In the genomic region with DNA sequence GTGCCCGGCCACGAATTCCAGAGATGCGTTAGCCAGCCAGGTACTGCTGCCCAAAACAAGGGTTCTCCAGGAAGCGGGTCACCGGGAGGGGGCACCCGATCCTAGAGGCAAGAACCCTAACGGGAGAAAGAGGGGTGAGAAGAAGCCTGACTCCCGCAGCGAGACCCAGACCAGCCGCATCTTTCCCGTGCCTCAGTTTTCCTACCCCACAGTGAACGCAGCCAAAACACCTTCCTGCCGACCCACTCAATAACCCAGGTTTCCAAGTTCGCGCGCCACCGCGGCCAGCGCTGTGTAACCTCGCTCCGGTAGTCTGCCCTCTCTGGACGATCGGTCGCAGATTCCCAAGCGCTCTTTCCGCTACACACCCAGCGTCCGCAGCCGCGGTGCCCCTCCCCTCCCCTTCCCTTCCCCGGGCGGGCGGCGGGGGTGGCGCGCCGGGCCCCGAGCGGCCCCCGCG, we compare ENCODE assay signal across 7 mouse cellular contexts. TPM values are rescaled to one million over a fixed set of nuclear protein-coding genes. Genes with fewer than 3 reads are reported as not detected.
A peak's percentile ranks its signal among the peaks of the same experiment; 100 is the strongest.
DNase-seq lines count a peak whose midpoint lies in the region; ATAC-seq and TF ChIP-seq lines count a peak whose summit lies in the region.

No protein-coding gene starts in this region.

- H3K4me1 ChIP-seq in hindbrain, embryonic 16.5 days (ENCODE audit: control insufficient read depth, insufficient read depth, low read depth, low read length), result peaks cover 6% of the 10 kb centered on the region
- H3K4me1 ChIP-seq in midbrain, embryonic 11.5 days (ENCODE audit: control insufficient read depth, insufficient read depth, low read length), result peaks cover 12% of the 10 kb centered on the region
- no peaks in the 10 kb centered on the region for H3K4me1 ChIP-seq in stomach, postnatal 0 days (replicated peaks; ENCODE audit: control insufficient read depth, insufficient read depth)

- intact Hi-C loops in left cerebral cortex, postnatal 14 days (cut with DNase I), result loop anchor here (2.0 kb wide), 1 partner anchor 92 kb away; no protein-coding TSS in a partner anchor

- H3K4me2 ChIP-seq in hindbrain, embryonic 16.5 days (ENCODE audit: low read length), result peak overlapping the region; percentile 82
- peak overlapping the region; percentile 95 for H3K4me2 ChIP-seq in midbrain, embryonic 11.5 days
- peak overlapping the region; percentile 86 for H3K4me2 ChIP-seq in stomach, postnatal 0 days (replicated peaks; ENCODE audit: low read depth)

- H3K27me3 ChIP-seq in hindbrain, embryonic 16.5 days (replicated peaks; ENCODE audit: control insufficient read depth, insufficient read depth, low read length), result no peaks in the 10 kb centered on the region
- H3K27me3 ChIP-seq in midbrain, embryonic 11.5 days (ENCODE audit: control insufficient read depth, insufficient read depth, low read length), result peaks cover 29% of the 10 kb centered on the region
- no peaks in the 10 kb centered on the region; the same call in 1 of the 2 replicates for H3K27me3 ChIP-seq in stomach, postnatal 0 days (ENCODE audit: control insufficient read depth, insufficient read depth, low read length)

- H3K9ac ChIP-seq in hindbrain, embryonic 16.5 days (ENCODE audit: low read depth, low read length), result peak overlapping the region; percentile 86
- peak overlapping the region; percentile 77 for H3K9ac ChIP-seq in midbrain, embryonic 11.5 days (ENCODE audit: low read length)
- peak overlapping the region; percentile 61 for H3K9ac ChIP-seq in stomach, postnatal 0 days (ENCODE audit: low read length)

- TF ChIP-seq EP300 in stomach, postnatal 0 days (optimal IDR thresholded peaks at IDR 0.05), result no peak

- H3K27ac ChIP-seq in hindbrain, embryonic 16.5 days (ENCODE audit: low read depth, low read length), result no peak overlapping the region; the same call in 1 of the 2 replicates
- H3K27ac ChIP-seq in midbrain, embryonic 11.5 days (ENCODE audit: low read depth, low read length), result no peak overlapping the region
- H3K27ac ChIP-seq in stomach, postnatal 0 days (replicated peaks), result no peak overlapping the region

- peak; percentile 58 for TF ChIP-seq CTCF in stomach, postnatal 0 days (IDR thresholded peaks at IDR 0.05; ENCODE audit: low read depth)

- peak overlapping the region; percentile 78 for H3K4me3 ChIP-seq in hindbrain, embryonic 16.5 days (ENCODE audit: low read length)
- peak overlapping the region; percentile 69 for H3K4me3 ChIP-seq in midbrain, embryonic 11.5 days (ENCODE audit: low read depth, low read length)
- H3K4me3 ChIP-seq in stomach, postnatal 0 days (ENCODE audit: low read depth, low read length), result peak overlapping the region; percentile 54

- peak; percentile 35 for DNase-seq in adrenal gland, adult 8-10 months
- DNase-seq in cerebellum, adult 9-11 months, result peak; percentile 88
- peak; percentile 52 to 75 for DNase-seq in frontal cortex, postnatal 14 days (ENCODE audit: low spot score in 2 of 2)
- peak; percentile 66 to 78 for DNase-seq in left cerebral cortex, postnatal 14 days (ENCODE audit: low spot score in 2 of 2)
- DNase-seq in midbrain, embryonic 11.5 days (ENCODE audit: low spot score, missing footprints), result peak; percentile 96
- peak; percentile 31 for DNase-seq in stomach, postnatal 0 days (ENCODE audit: low spot score)

- no peaks in the 10 kb centered on the region for H3K36me3 ChIP-seq in hindbrain, embryonic 16.5 days (ENCODE audit: control insufficient read depth, insufficient read depth, low read length)
- no peaks in the 10 kb centered on the region for H3K36me3 ChIP-seq in midbrain, embryonic 11.5 days (ENCODE audit: control insufficient read depth, insufficient read depth, low read length)
- H3K36me3 ChIP-seq in stomach, postnatal 0 days (ENCODE audit: control insufficient read depth, insufficient read depth, low read length), result no peaks in the 10 kb centered on the region

- no peaks in the 10 kb centered on the region for H3K9me3 ChIP-seq in hindbrain, embryonic 16.5 days (ENCODE audit: control insufficient read depth, low read length)
- no peaks in the 10 kb centered on the region for H3K9me3 ChIP-seq in midbrain, embryonic 11.5 days (ENCODE audit: control insufficient read depth, low read length)
- no peaks in the 10 kb centered on the region for H3K9me3 ChIP-seq in stomach, postnatal 0 days (ENCODE audit: control insufficient read depth, low read length)

- 1% methylated on average over 33 of the region's 41 CpGs for WGBS in hindbrain, embryonic 16.5 days
- under 1% methylated on average over 41 of the region's 41 CpGs for WGBS in midbrain, embryonic 11.5 days
- WGBS in stomach, postnatal 0 days, result under 1% methylated on average over 37 of the region's 41 CpGs

- ATAC-seq in hindbrain, embryonic 16.5 days, result peak; percentile 55
- peak; percentile 60 for ATAC-seq in midbrain, embryonic 11.5 days (ENCODE audit: low FRiP score)
- ATAC-seq in stomach, postnatal 0 days (ENCODE audit: low FRiP score, low TSS enrichment), result no peak

RNA-seq across cellular contexts. Expression of gene Dlgap4, which starts 0.4 kb away (rescaled TPM):
- 10 to 100 TPM; 43.0 to 72.3 (median 58.4) TPM for total RNA-seq in adrenal gland, adult 8-10 months (2022)
- 201 and 222 TPM in 2 replicates for polyA plus RNA-seq in hindbrain, embryonic 16.5 days (2015; fragmentation: Nextera tagmentation; extraction: Ambion mirVana)
- 100 to 1,000 TPM; 234 to 242 TPM for total RNA-seq in left cerebral cortex, postnatal 14 days (2021)
- 127 and 136 TPM in 2 replicates for polyA plus RNA-seq in midbrain, embryonic 11.5 days (2014; fragmentation: Nextera tagmentation; extraction: Ambion mirVana)
- 50.7 and 59.0 TPM in 2 replicates for polyA plus RNA-seq in stomach, postnatal 0 days (2015; fragmentation: Nextera tagmentation; extraction: Ambion mirVana)

Comparison
In these comparisons a context has a peak if more than half of its experiments do, and no peak if none do; other contexts are left out.
1. DNase-seq: peak in every context shown above with its lines; median percentile 96 in midbrain, embryonic 11.5 days; 88 in cerebellum, adult 9-11 months; 72 in left cerebral cortex, postnatal 14 days; 64 in frontal cortex, postnatal 14 days; 35 in adrenal gland, adult 8-10 months; 31 in stomach, postnatal 0 days.